Mouse (Mus musculus) mouse embryonic stem cell (cell line): ENCODE measurements at regions not wholly inside any gene's neighbourhood (a gene's known extent, or its start where the extent isn't known, plus 50 kb on each side); places are given as distances from the start of the nearest gene placed in this dataset.

Experiments used
- in situ Hi-C, 2 experiments: fragments of 300-500 bp; cut with MboI; formaldehyde crosslinking; loops; 1 replicate in 1 of 2; 3 replicates in 1 of 2; pipeline ENCODE4 v1.14.3; 2019 to 2020; ENCODE audit warnings: low sequenced_read_pairs in 2 of 2, low pct_unique_long_range_greater_than_20kb in 1 of 2, mixed read lengths in 1 of 2; ENCODE audit not compliant: unreplicated experiment in 1 of 2

DNA sequence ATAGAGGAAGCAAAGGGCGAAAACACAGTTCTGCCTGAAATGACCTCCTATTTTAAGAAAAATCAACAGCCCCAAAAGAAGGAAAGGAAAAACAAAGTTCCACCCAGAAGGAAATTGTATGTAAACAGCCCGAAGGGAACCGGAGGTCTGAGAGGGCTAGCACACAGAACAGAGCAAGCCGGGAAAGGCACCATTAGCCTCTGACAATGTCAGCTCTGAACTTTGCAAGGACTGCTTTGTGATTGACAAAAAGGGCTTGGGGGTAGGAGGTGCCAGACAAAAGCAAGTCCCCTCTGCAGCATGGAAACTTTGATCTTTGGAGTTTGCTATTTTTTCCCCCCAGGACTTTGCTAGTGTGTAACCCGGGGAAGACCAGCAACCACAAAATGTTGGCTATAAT is 86.8 kb upstream of the Slc25a13 start:
- in situ Hi-C loops, result no loop called here

DNA sequence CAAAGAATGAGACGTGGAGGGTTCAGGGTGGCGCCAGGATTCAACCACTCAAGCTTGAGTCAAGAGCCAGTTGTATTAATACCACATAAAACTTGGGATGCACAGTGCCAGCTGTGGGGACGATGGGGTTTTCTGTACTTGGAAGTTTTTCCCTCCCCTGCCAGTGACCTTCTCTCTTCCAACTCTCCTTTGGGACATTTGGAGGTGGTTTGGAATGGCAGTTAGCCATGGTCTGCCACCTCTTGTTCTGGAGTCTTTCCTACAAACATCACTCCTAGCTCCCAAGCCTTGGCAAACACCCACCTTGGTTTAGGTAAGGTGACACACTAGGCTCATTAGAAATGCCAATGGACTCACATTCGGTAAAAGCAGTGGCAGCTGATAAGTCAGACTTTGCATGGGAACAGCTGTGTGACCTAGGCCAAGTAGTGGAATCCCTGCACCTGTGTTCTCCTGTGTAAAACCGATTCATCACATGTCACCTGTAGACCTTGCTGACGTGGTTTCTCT is 84.1 kb upstream of the Slc25a13 start:
- in situ Hi-C loops, result no loop called here

DNA sequence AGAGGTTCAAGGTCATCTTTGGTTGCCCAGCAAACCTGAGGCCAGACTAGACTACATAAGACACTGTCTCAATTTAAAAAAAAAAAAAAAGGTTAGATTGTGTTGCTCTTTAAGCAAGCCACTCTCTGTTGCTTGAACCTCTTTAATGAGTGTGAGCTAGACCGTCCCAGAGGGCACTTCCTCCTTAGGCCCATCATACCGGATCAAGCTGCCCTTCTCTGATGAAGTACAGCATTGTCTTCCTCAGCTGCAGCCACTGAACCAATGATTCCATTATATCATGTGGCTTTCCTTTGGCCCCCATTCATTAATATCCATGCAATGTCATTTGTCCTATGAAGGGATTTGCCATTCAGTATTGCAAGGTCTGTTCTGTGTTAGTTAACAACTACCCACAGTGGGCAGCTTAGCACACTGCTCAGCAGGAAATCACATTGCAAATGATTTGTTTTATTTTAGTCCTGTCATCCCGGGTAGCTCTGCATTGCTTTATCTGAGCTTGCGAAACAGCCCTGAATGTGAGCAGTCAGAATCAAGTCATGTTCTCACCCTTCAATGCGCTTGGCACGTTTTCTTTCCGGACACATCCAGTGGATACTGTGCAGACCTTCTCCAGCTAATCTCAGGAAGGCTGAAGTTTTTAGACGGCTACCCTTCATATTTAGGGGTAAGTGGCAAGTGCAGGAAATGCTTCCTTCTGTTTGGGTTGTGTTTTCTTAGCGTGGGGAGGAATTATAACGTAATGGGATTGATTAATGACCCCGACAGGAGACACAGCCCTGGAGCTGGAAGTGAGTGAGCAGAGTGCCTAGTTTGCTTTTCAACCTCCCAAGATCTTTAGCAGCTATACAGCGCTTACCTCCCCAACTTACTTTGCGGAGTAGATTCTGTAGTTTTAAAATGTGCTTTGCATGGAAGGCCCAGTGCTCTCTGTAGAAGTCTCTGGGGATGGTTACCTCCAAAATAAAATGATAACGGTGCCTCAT is 82.2 kb upstream of the Slc25a13 start:
- in situ Hi-C loops, result loop anchor here (25.0 kb wide), 2 partner anchors 563 to 588 kb away; partner anchors contain the start of genes Dlx5 (in 1 of the 2) and Dlx6 (in 1 of the 2)

DNA sequence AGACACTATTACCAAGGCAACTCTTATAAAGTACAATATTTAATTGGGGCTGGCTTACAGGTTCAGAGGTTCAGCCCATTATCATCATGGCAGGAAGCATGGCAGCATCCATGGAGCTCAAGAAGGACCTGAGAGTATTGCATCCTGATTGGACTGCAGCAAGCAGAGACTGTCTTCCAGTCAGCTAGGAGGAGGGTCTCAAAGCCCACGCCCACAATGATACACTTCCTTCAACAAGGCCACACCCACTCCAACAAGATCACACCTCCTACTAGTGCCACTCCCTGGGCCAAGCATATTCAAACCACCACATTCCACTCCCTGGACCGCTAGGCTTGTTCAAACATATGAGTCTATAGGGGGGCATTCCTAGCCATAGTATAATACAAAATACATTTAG is 78.6 kb upstream of the Slc25a13 start:
- in situ Hi-C loops, result loop anchor here (25.0 kb wide), 2 partner anchors 567 to 592 kb away; partner anchors contain the start of genes Dlx5 (in 1 of the 2) and Dlx6 (in 1 of the 2)

DNA sequence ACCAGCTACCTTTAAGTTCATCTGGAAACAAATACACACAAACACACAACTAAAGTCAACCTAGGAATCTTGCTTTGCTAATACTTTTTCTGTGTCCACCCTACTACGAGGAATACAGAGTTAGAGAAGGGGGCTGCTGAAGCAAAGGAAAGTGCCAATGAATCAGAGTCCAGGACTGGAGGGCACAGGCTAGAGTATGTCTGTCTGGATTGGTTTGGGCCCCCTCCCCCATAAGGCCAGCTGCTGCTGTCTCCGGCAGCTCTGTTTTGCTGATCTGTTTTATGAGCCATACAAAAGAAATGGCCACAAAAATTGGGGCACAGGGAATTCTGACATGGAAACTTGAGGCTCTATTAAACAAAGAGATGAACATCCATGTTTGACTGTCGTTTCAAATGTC is 74.8 kb upstream of the Slc25a13 start:
- in situ Hi-C loops, result loop anchor here (25.0 kb wide), 2 partner anchors 571 to 596 kb away; partner anchors contain the start of genes Dlx5 (in 1 of the 2) and Dlx6 (in 1 of the 2)

DNA sequence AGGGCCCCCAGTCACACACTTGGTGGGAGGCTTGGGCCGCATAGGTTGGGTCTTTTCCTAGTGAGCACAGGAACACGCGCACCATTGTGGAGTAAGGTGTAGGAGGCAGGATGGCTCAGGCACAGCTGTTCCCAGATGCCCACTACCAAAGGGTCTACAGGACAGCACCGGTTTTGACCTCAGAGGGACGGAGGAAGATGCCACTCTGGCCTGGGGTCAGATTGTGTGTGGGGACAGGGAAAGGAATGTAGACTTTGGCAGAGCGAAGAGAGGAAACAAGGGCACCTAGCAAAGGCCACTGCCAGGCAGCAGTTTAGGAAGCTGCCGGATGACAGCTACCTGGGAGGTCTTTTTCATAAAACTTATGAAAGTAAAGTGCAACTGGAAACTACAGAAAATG is 73.5 kb upstream of the Slc25a13 start:
- in situ Hi-C loops, result loop anchor here (25.0 kb wide), 2 partner anchors 572 to 597 kb away; partner anchors contain the start of genes Dlx5 (in 1 of the 2) and Dlx6 (in 1 of the 2)

DNA sequence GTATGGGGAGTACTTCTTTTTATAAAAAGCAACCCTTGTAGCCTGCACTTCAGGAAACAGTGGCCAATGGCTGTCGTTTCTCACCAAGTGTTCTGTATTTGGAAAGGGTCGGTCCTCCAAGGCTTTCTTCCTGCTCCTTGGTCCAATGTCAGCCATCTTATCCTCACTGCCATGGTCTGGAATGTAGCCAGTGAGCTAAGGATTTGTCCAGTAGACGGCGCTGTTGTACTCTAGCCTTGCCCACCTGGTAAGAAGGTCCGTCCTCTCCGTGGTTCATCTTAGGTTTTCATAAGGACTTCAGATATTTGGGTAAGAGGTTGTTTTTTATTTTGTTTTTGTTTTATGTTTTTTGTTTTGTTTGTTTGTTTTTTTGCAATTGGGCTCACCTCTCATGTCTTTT is 72.8 kb upstream of the Slc25a13 start:
- in situ Hi-C loops, result loop anchor here (25.0 kb wide), 2 partner anchors 572 to 597 kb away; partner anchors contain the start of genes Dlx5 (in 1 of the 2) and Dlx6 (in 1 of the 2)

DNA sequence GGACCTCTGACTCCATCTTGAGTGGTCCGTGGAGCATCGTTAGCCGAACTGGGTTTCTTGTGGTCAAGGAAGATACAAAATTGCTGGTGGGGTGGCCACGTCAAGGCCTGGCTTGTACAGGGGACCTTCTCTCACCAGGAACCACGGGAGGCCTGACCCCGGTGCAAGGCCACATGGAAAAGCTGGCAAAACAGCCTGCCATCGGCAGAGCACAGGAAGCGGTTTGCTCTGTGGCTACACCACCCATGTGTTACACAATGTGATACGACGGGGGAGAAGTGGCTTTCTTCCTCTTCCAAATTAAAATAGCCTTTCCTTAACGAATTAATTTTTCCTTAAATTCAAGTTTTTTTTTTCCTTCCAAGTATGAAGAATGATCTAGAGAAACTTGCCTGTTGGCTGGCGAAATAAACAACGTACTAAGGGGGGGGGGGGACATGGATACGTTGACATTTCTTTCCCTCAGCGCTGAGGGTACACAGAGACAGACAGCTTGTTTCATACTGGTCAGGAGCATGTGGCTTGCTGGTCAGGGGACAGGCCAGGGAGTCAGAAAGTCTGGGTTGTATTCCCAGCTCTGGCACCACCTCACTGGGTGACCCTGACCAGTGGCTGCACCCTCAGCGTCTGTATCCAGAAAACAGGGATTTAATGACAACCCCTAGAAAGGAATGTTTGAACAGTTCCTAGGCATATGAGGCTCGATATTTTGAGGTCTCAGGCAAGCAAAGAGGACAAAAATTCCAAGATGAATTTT is 64.0 kb upstream of the Slc25a13 start:
- in situ Hi-C loops, result loop anchor here (25.0 kb wide), 2 partner anchors 581 to 606 kb away; partner anchors contain the start of genes Dlx5 (in 1 of the 2) and Dlx6 (in 1 of the 2)

DNA sequence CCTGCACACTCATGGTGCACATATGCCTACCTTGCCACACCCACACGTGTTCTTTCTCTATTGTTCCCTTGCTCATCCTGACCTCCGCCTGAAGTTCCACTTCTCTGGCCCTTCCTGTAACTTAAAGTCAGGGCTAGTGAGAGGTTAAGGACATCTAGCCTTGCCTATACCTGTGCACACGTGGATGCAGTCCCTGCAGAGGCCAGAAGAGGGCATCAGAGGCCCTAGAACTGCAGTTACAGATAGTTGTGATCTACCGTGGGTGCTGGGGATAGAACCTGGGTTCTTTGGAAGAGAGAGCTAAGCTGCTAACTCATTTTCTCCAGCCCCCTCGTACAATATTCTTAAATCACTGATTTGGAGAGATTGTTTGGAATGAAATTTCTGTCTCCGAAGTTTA is 62.7 kb upstream of the Slc25a13 start:
- in situ Hi-C loops, result loop anchor here (25.0 kb wide), 2 partner anchors 583 to 608 kb away; partner anchors contain the start of genes Dlx5 (in 1 of the 2) and Dlx6 (in 1 of the 2)

DNA sequence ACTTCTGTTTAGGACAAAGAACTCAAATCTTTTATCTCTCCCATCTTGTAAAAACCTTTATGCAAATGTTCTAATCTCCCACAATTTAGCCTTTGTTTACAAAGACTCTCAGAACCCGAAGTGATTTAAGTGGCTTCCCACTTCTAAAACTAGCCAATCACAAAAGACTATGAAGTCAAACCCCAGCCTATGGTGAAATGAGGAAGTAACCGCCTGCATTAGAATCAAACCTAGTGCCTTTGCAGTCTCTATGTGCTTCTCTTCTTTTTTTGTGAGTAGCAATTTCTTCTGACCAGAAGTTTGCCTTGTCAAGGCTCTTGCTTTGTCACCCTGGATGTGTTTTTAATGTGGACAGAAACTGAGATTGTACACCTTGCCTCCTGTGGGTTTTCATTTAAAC is 53.6 kb upstream of the Slc25a13 start:
- in situ Hi-C loops, result no loop called here
